Mouse (Mus musculus): ENCODE results near the gene Olfr1181. TPM values are rescaled to one million over a fixed set of nuclear protein-coding genes. Genes with fewer than 3 reads are reported as not detected.
"Not testable (repeated sequence)": the region's sequence is repeated elsewhere in the genome, so short reads cannot be mapped to it uniquely, and the experiment has no call there.

Olfr1181 gene
- total RNA-seq (2021) = not detected
- long read RNA-seq, experiment 1 = 0 reads
- long read RNA-seq, experiment 2 = 0 reads

- no peak for DNase-seq
Measured at GRCm38 (mm10) chr2:88426071-88426470, at the start of gene Olfr1181. Gene Olfr1181, minus strand, starts transcription at chr2:88426171.

- not testable (repeated sequence) for DNase-seq
Measured at GRCm38 (mm10) chr2:88454567-88454966, 28.6 kb upstream of the Olfr1181 start, which contains the start of gene Olfr1183. Gene Olfr1183, plus strand, starts transcription at chr2:88454867.

GRCm38 (mm10) chr2:88449031-88449430 is 23.1 kb upstream of the Olfr1181 start, which contains the start of gene Gm13757:
Gene Gm13757, minus strand, starts transcription at chr2:88449131.
- no peak for DNase-seq

GRCm38 (mm10) chr2:88419051-88419450 is 6.9 kb downstream of the Olfr1181 start, which contains the start of gene Olfr1180:
Gene Olfr1180, minus strand, starts transcription at chr2:88419151.
- no peak for DNase-seq

- DNase-seq = no peak
Measured at GRCm38 (mm10) chr2:88406353-88406752, 19.6 kb downstream of the Olfr1181 start, which contains the start of gene Olfr1179. Gene Olfr1179, minus strand, starts transcription at chr2:88406453.

GRCm38 (mm10) chr2:88386762-88387161 is 39.2 kb downstream of the Olfr1181 start, which contains the start of gene Olfr1178:
Gene Olfr1178, plus strand, starts transcription at chr2:88387062.
- no peak for DNase-seq

Other genes with a start within 250 kb of the Olfr1181 start
- not detected for gene Olfr1168, start 244.3 kb downstream of the Olfr1181 start, total RNA-seq (2021)
- not detected for gene Olfr1170, start 197.8 kb downstream of the Olfr1181 start, total RNA-seq (2021)
- gene Olfr1173, start 146.3 kb downstream of the Olfr1181 start, total RNA-seq (2021) = not detected
- gene Olfr1174-ps, start 111.0 kb downstream of the Olfr1181 start, total RNA-seq (2021) = not detected
- not detected for gene Olfr1175-ps, start 99.0 kb downstream of the Olfr1181 start, total RNA-seq (2021)
- gene Olfr1176, start 89.5 kb downstream of the Olfr1181 start, total RNA-seq (2021) = not detected
- not detected for gene Olfr1177-ps, start 79.7 kb downstream of the Olfr1181 start, total RNA-seq (2021)
- gene Olfr1178, start 39.1 kb downstream of the Olfr1181 start, total RNA-seq (2021) = not detected
- not detected for gene Olfr1179, start 19.7 kb downstream of the Olfr1181 start, total RNA-seq (2021)
- not detected for gene Olfr1180, start 7.0 kb downstream of the Olfr1181 start, total RNA-seq (2021)
- not detected for gene Gm13757, start 23.0 kb upstream of the Olfr1181 start, total RNA-seq (2021)
- gene Olfr1183, start 28.7 kb upstream of the Olfr1181 start, total RNA-seq (2021) = not detected
- gene Olfr1184, start 57.4 kb upstream of the Olfr1181 start, total RNA-seq (2021) = not detected
- gene Olfr1185-ps1, start 67.1 kb upstream of the Olfr1181 start, total RNA-seq (2021) = not detected
- gene Olfr1186, start 92.4 kb upstream of the Olfr1181 start, total RNA-seq (2021) = not detected
- gene Olfr1188, start 130.8 kb upstream of the Olfr1181 start, total RNA-seq (2021) = not detected
- gene Olfr1189, start 160.3 kb upstream of the Olfr1181 start, total RNA-seq (2021) = not detected
- gene Olfr1191-ps1, start 214.4 kb upstream of the Olfr1181 start, total RNA-seq (2021) = under 1 TPM in 1 of 2 experiments, not detected in 1; 0.06 TPM
- not detected for gene Olfr1192-ps1, start 222.3 kb upstream of the Olfr1181 start, total RNA-seq (2021)
- not detected for gene Olfr1193, start 249.5 kb upstream of the Olfr1181 start, total RNA-seq (2021)